Mouse (Mus musculus) right cerebral cortex, postnatal 36 days (tissue): ENCODE measurements at regions not wholly inside any gene's neighbourhood (a gene's known extent, or its start where the extent isn't known, plus 50 kb on each side); places are given as distances from the start of the nearest gene placed in this dataset.

ENCODE experiments used
- DNase-seq, 2 experiments: peaks; one replicate each; pipeline ENCODE4 v3.0.0; 2022; ENCODE audit warnings: low spot score in 2 of 2, mixed read lengths in 1 of 2

DNA sequence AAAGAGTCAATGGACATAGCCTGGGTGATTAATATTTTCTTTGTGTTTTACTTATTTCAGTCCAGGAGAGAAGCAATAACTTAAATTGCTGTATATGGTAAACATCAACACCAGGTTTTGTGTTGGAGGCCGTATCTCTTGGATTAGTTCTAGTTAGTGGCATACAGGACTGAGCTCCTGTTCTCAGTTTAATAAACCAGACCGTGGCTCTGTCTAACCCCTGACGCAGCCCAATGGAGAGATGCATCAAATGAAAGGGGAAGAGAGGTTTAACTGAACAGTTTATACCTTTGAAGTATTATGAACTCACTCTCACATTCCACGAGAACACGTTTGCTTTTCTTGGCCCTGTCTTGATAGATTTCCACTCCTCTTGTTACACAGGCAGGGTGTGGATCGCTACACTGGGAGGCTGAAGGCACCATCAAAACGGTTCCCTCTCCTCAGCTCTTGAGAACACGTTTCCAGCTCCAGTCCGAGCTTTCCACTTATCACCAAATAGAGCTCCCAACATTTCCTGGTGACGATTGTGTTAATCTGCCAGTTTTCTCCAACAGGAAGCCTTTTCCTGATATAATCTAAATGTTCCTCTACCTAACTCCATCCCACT lies 54.0 kb upstream of the Cerkl start:
- no peak for DNase-seq

DNA sequence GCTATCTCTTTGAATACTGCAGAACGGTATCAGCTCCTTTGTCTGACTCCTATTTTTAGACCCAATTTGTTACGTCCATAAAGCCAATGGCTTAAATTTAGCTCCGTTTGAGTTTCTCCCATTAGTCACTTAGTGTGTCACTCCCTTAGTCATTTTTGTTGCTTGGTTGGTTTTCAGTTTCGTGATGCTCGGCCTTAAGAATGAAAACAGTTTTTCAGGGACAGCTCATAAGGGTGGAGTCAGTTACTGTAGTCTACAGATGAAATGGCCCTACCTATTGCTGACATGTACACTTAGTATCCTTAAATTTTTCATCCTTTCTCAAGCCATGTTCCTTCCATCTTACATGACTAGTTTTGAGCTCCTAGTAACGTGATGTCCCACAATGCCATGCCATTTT lies 54.5 kb upstream of the Cerkl start:
- no peak for DNase-seq

DNA sequence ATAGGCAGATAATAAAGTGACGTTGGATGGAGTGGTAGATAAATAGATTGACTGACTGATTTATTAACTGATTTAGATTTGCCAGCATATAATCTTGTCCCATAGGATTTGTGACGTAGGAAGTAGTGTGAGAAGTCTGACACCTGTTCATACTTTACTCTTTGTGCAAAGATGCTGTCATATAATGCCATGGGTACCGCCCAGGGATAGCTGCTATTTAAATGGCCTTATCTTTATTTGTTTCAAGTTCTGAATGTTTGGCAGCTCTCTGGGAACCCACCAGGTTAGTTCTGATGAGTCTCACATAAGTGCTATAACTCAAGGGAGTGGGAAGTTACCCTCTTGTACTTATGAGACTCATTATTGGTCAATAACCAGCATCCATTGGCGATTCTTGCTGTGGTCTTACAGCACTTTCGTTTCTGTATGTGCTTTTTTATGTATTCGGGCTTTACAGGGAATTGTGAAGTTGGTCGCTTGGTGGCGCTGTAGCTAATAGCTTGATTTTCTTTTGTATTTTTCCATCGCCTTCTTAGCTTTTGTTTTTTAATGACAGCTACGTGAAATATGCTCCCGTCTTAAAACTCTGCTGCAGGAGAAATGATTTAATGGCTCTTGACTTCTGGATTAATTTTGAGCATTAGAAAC lies 55.2 kb upstream of the Cerkl start:
- peak; percentile 38 to 55 for DNase-seq

DNA sequence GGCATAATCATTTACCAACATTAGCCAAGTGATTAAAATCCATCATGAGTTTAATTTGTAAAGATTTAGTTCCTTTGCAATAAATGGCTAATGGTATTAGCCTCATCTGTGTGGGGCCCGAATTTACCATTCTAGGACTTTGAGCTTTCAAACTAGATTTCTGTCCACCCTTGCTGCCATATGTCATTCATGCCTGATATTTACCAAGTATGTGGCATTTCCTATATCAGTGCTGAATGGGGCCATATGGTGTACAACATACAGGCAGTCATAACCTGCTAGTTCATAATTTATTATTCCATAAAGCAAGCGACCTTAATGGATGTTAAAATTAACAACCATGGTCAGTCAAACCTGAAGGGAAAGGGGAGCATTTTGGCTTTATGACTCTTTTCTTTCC lies 55.8 kb upstream of the Cerkl start:
- DNase-seq, result no peak

DNA sequence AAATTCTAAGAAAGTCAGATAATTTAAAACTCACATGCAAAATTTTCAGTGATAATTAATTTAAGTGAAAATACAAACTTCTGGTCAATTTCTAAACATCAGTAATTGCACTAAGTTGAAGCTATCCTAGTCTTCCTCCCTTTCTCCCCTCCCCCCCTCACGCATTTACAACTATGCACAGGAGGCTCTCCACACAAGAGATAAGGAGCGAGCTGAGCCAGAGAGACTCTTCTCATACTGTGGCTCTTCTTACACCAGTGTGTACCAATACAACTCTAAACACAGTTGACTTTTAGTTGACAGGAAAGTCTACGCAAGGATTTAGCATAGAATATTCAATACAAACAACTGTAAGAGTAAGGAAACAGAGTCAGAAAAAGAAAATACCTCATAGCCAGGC lies 57.1 kb upstream of the Cerkl start:
- no peak for DNase-seq

DNA sequence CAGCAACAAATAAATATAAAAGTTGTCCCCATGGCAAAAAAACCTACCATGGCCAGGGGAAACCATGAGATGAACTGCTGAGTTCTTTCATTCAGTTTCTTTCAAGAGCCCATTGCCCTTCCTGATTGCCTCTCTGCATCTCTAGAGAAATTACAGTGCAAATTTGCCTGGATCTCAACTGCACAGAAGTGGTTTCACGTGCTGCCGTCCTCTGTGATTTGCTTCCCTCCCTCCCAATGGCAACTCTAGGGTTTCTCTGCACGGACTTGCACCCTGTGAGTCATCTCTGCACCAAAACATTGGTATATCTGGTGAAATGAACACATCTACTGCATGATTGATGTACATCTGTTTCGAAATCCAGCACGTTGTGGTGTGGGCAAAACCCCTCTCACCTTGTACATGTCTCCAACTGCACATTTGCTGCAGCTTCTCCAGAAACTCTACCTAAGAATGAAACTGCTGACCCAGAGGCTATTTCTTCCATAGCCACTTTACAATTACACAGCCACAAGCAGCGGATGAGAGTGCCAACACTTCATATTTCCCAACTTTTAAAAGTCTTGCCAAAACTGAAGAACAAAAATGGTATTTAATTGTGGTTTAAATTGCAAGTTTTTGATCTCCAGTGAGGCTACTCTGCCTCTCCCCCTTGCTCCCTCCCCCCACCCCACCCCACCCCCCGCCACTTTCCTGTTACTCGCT lies 61.6 kb upstream of the Cerkl start:
- no peak for DNase-seq

DNA sequence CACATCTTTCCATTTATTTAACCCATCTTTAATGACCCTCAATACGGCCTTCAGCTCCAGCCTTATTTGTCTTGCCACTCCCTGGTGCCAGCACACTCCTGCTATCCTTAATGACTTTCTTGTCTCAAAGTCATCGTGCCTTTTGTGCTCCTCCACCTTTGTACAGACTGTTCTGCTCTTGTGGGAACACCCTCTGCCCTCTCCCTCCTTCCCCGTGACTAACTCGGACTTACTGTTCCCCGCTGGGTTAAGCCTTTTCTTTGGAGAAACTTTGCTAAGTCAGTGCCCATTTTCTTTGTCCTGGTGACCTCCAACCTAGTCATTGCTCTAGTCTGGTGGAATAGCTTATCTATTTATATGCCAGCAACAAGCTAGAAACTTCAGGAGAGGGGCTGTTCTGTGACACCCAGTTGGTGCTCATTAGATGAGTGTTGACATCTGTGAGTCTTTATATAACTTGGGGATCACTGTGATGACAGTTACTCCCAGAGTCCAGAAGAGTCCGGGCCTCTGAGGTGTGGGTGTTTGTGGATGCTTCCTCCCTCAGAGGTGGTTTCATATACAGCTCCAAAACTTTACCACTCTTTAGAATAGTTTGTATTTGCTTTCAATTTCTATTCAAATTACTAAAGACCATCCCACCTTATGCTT lies 63.3 kb upstream of the Cerkl start:
- DNase-seq, result no peak

DNA sequence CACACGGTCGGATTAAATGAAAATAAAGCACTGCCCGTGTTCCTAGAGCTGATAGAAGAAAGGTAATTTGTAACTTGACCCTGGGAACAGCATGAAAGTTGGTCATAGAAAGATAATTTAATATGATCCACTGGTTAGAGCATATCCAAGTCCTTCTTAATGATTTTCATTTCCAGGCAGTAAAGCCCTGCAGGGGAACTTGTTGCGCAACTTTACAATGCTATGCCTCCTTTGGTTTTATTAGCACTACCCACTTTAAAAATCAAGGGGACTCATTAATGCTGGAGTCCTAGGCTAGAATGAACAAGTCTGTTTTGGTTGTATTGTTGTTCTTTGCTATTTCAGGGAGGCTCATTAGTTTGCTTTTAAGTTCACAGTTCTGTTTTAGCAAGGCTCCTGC lies 66.9 kb upstream of the Cerkl start:
- DNase-seq, result no peak

DNA sequence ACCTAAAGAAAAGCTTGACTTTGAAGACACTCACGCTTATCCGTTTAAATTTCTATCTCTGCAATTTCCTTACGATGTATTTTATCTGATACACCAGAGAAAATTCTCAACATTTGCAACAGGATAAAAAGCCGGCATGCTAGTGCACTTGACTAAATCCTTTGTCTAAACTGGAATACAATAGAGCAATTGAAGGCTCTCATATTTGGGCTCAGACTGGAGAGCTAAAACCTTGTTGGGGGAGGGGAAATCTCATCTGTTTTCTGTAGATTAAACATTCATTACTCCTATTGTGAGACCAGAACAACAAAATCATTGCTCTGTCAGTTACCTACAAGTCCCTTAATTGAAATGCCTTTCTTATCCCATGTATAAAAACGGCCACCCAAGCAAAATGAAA lies 70.9 kb upstream of the Cerkl start:
- no peak for DNase-seq

DNA sequence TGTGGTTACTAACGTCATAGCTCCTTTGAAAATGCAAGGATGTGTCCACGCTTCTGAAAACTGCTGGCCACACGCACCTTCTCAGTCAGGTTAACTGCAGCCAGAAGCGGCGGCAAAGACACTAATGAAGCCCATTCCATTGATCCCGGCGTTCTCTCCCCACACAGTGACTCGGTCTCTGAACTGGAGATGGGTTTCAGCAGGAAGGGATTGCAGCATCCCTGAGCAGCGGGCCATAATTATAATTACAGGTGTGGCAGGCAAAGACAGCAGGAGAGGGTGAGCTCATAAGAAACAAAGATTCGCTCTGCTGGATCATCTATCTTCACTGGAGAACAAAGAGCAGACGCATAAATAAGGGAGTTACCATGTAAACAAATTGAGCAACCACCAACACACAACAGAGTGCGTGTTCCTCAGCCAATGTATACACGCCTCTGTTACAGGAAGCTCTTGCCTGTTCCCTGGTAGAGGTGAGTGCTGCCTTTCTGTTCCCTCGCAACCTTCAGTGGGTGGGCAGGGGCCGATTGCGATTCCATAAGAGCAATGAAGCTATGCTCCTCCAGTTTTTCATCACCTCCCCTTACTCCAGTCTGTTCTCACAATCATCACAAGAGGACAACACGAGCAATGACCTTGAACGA lies 71.9 kb upstream of the Cerkl start:
- no peak for DNase-seq

DNA sequence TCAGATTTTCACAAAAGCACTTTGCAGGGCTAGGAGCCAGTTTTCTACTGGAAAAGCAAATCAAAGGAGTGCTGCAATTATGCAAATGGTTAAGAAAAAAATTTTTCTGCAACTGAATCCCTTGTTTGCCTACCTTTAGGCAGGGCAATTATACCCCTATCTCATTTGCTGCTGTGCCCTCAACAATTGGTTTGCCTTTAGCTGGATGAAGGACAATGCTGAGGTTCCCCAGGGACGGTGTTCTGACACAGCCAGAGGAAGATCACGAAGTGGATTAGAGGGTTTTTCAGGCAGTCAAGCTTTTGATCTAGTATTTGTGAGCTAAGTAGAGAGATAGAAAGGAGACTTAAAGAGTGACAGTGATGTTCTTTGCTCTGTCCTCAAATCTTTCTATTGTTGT lies 72.6 kb upstream of the Cerkl start:
- DNase-seq, result no peak

DNA sequence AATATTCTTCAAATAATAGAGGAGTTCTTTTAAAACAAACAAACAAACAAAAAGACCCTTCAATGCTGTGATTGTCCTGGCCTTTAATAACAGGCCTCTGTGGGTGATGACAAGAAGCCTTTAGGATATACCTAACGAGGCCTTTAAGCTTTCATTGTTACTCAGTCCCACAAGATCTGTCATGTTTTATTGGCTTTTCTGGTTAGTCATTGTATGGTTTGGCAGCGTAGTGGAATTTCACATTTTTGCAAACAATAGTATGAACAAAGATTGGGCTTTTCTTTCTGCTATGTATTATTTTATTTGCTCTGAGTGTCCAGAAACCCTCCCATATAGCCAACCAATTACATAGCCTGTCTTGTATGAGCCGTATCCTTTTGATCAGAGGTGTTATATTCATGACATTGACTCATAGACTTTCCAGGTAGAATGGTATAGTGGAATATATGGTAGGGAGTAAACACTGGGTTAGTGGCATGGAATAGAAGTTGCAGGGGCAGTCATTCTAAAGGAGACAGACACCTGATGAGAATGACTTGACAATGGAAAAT lies 76.1 kb upstream of the Cerkl start:
- DNase-seq, result no peak

DNA sequence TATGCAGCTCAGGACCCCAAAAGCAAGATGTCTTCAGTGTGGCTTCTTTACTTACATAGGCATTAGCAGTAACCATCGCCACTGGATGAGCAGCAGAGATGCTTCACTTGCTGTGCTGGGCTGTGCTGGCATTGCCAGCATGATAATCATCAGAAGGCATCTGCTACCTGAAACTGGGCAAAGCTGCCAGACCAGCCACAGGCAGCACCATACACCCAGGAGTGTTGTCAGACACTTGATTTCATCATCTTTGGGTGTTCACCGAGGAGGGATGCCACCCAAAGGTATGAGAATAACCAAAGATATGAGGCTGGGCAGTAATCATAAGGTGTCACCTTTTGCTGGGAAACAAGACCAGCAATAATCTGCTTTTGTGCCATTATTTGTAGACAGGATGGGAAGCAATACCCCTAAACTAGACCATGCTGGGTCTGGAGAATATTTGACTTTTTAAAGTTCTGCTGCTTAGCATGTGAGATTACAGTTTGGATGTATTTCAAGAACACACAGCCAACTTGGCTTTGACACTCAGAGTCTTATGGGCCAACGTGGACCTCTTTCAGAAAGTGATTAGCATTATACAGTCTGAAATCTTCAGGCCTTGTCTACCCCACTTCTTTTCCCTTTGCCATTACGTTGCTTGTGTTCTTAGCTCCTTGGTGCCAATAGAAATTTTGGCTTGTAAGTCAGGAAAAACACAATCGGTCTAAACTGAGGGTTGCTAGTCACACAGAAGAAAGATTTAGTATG lies 80.7 kb upstream of the Cerkl start:
- no peak for DNase-seq

DNA sequence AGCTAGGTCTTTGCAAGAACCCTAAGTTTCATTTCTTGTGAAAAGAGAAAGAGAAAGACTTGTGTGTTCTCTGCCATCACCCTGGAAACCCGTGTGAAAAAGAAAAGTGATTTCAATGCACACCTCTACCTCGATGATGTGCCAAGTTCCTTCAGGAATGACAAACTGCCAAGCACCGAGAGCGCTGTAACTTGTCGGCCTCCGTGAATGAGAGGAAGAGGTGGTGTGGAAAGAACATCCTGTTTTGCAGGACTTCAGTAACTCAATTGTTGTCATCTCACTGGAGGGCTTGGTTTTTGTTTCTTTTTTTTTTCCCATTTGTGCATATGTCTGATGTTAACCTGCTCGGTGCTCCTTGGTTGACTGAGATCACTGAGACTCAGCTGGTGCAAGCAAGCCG lies 83.8 kb upstream of the Cerkl start:
- DNase-seq, result peak in 1 of 2 experiments; percentile 5

DNA sequence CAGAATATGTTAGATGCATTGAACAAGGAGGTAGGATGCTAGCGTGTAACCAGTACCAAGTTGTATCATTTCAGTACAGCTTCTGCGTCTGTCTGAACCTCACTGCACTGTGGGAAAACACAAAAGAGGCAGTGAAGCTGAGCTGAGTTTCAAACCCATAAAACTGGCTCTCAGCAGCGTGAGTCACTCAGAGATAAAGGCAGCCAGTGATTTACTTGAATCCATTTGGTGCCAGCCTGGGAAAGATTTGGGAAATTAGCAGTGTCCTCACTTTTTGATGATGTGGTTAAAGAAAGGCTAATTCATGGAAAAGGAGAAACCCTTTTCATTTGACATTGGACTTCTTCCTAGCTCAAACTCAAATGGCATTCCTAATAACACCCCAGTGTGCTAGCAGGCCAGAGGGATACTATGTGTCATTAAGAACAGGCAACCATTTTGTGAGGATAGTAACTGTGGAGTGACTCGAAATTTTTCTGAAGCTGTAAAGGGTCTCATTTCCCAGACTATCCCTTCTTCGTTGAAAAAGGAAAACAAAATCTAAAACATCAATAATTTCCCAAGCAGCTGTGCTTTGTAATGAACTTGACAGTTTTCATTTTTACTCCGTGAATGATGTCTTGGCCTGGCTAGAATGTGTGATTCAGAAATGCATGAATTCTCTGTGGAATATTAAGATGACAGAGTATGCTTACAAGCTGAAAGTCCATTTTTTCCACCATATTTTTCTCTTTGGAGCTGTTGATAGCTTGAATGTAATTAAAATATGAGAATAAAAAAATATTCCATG lies 85.8 kb upstream of the Cerkl start:
- DNase-seq, result no peak

DNA sequence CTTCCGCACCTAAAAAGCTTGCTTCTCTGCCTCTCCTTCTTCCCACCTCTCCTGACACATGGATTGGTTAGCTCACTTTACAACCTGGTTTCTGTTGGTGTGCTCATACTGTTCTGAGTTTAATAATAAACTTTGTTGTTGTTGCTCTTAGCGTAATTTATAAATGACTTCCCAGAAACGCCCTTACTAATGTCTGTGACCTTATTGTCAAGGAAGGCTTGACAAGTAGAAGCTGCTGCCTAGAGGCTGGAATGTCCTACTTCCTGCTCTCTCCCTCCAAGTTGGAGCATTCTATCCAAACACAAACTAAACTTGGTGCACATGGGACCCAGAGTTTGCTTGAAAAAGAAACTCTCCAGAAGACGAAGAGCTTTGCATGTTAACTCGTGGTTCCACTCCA lies 86.9 kb upstream of the Cerkl start:
- no peak for DNase-seq

DNA sequence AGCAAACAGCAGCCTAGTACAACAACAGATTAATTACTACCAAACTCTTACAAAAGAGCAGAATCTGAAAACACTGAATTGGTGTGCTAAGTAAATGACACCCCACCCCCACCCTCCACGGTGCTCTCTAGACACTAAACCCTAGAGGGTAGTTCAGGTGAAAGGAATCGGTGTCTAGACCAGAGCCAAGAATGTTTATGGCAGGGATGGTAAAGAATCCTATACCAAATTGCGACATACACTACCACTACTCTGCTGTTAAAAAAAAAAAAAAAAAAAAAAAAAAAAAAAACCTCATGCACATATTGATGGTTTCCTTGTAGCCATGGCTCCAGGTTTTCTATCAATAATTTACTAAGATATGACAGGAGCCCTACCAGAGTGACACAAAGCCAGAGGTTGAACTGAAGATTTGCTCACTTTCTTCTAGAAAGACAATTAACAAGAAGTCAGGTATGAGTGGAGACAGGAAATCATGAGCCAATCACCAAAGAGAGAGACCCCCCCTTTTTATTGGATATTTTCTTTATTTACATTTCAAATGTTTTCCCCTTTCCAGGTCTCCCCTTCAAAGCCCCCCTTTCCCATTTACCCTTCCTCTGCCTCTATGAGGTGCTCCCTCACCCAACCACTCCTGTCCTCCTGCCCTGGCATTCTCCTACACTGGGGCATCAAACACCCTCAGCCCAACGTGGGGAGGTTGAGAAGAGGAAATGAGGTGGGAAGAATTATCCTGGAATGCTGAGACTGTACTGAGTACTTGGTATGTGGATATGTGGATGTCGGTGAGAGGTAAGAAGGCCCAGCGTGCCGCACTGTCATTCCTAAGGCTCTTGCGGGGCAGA lies 87.6 kb upstream of the Cerkl start:
- no peak for DNase-seq

DNA sequence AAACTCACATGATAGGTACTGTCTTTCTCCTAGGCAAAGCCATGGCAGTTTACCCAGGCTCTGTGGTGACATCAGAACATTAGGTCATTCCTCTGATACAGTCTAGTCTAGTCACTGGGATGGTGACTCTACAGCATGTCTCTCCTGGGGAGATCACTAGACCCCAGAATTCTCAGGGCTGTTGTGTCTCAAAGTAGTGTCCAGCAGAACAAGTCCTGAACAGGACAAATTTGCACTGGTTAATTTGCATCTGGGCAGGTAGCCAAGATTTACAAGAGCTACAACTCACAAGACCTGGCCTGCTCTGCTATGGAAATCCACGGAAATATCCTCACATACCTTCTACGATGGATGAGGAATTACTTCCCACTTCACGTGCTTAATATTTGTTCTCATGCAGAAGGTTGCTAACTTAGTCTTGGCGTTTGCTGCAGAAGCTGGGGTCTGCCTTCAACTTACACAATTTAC lies 88.2 kb upstream of the Cerkl start:
- DNase-seq, result no peak

DNA sequence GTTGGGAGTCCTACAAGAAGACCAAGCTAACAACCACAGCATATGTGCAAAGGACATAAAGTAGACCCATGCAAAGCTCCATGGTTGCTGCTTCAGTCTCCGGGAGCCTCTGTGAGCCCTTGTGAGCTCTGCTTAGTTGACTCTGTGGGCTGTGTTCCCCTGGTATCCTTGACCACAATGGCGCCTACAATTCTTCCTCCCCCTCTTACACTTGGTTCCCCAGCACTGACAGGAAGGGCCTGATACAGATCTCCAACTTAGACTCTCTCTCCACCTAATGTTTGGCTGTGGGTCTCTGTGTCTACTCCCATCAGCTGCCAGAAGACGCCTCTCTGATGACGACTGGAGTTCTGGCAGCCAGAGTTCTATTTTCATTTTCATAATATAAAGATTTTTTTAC lies 88.9 kb upstream of the Itprid2 start:
- DNase-seq, result no peak
